Mouse (Mus musculus) E14TG2a.4 (cell line): ENCODE data around the gene Pxdc1.

Experiments used
- H3K27me3 ChIP-seq: 2 replicates; pipeline ENCODE4 v1.6.1; 2014; ENCODE audit warnings: low read length, control low read depth; ENCODE audit not compliant: insufficient read depth
- H3K36me3 ChIP-seq: 2 replicates; pipeline ENCODE4 v1.6.1; 2014; ENCODE audit warnings: low read length, control low read depth; ENCODE audit not compliant: insufficient read depth
- H3K4me1 ChIP-seq: replicated peaks from 2 replicates; pipeline ENCODE4 v1.6.1; 2014; ENCODE audit warnings: low read depth, low read length, control low read depth
- H3K4me3 ChIP-seq: replicated peaks from 2 replicates; pipeline ENCODE4 v1.5.1; 2014; ENCODE audit warnings: mild to moderate bottlenecking, low read length
- H3K9me3 ChIP-seq: 2 replicates; pipeline ENCODE4 v1.6.1; 2014; ENCODE audit warnings: low read length, control low read depth
- CTCF ChIP-seq: conservative IDR thresholded peaks from 2 replicates; pipeline ENCODE4 v1.5.1; 2014; ENCODE audit warnings: low read length
- NANOG ChIP-seq: IDR thresholded peaks from 2 replicates; pipeline ENCODE4 v1.6.1; 2014; ENCODE audit warnings: borderline replicate concordance, low read length, mixed read lengths
- POU5F1 ChIP-seq: IDR thresholded peaks from 2 replicates; pipeline ENCODE4 v1.6.1; 2014; ENCODE audit warnings: low read length, borderline replicate concordance

Gene Pxdc1

DNA sequence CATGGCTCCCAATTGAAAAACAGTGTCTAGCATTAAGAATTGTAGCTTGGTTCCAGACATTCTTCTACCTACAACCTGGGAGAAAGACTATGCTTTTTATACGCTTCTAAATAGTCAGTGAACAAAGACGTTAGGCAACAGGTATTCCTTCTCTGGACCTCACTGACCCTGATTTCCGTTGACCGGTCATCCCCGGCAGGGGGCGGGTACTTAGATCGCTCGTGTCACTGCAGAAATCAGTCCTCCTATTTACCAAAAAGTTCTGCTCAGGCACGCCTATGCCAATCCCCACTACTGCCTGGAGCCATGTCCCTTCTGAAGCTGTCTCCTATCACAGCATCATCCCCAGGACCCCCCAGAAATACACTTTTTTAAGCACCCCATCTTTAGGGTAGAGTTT, at the start of gene Pxdc1:
Gene Pxdc1, minus strand, starts transcription at position 96 of the 400 bp plus-strand sequence.
- H3K4me3 ChIP-seq: peak within 1 kb of the TSS; percentile 84
- peaks cover 85% of the 10 kb centered on the region for H3K27me3 ChIP-seq
- H3K36me3 ChIP-seq: no peaks in the 10 kb centered on the region
- no peaks in the 10 kb centered on the region for H3K9me3 ChIP-seq
- TF ChIP-seq NANOG (no peak), CTCF (no peak), POU5F1 (no peak)
- peaks cover 26% of the 10 kb centered on the region for H3K4me1 ChIP-seq

GRCm38 (mm10) chr13:34700630-34701029, 47.3 kb upstream of the Pxdc1 start:
- Histone ChIP-seq H3K9me3 (no peaks in the 10 kb centered on the region), H3K4me3 (no peak overlapping the region), H3K27me3 (no peaks in the 10 kb centered on the region), H3K36me3 (no peaks in the 10 kb centered on the region), H3K4me1 (no peaks in the 10 kb centered on the region)
- TF ChIP-seq POU5F1 (no peak), CTCF (no peak), NANOG (no peak)

- H3K4me3 ChIP-seq: no peak overlapping the region
- H3K27me3 ChIP-seq: no peaks in the 10 kb centered on the region
- no peak for TF ChIP-seq CTCF
- TF ChIP-seq NANOG: no peak
- no peak for TF ChIP-seq POU5F1
- H3K9me3 ChIP-seq: no peaks in the 10 kb centered on the region
- H3K36me3 ChIP-seq: no peaks in the 10 kb centered on the region
- no peaks in the 10 kb centered on the region for H3K4me1 ChIP-seq
Measured at GRCm38 (mm10) chr13:34700091-34700490, 46.8 kb upstream of the Pxdc1 start.

- H3K4me3 ChIP-seq: no peak overlapping the region
- H3K4me1 ChIP-seq: no peaks in the 10 kb centered on the region
- H3K27me3 ChIP-seq: no peaks in the 10 kb centered on the region
- no peaks in the 10 kb centered on the region for H3K36me3 ChIP-seq
- H3K9me3 ChIP-seq: no peaks in the 10 kb centered on the region
- TF ChIP-seq CTCF: no peak
- TF ChIP-seq POU5F1: no peak
- no peak for TF ChIP-seq NANOG
Measured at GRCm38 (mm10) chr13:34696734-34697332, 43.5 kb upstream of the Pxdc1 start.

GRCm38 (mm10) chr13:34693111-34693510, 39.8 kb upstream of the Pxdc1 start:
- H3K4me3 ChIP-seq: no peak overlapping the region
- H3K9me3 ChIP-seq: no peaks in the 10 kb centered on the region
- no peaks in the 10 kb centered on the region for H3K36me3 ChIP-seq
- TF ChIP-seq POU5F1: no peak
- no peaks in the 10 kb centered on the region for H3K27me3 ChIP-seq
- no peaks in the 10 kb centered on the region for H3K4me1 ChIP-seq

DNA sequence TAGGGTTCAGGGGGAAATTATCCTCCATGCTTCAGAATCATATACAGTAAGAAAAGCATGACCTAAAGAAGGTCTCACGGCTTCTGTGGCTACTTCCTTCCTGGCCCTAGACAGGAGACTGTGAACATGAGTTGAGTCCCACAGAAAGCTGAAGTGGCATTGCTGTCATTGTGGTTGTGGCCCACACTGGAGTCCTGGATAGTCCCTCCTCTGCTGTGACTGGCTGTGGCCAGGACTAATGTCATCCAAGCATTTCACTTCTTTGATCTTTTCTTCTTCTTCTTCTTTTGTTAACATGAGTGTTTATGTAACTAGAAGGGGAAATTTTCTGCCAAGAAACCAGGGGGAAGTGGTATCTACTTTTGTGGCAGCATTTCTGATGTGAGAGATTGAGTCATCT, 37.8 kb upstream of the Pxdc1 start:
- Histone ChIP-seq H3K4me1 (no peaks in the 10 kb centered on the region), H3K9me3 (no peaks in the 10 kb centered on the region), H3K36me3 (no peaks in the 10 kb centered on the region), H3K27me3 (no peaks in the 10 kb centered on the region), H3K4me3 (no peak overlapping the region)
- TF ChIP-seq NANOG (no peak), POU5F1 (no peak), CTCF (no peak)

DNA sequence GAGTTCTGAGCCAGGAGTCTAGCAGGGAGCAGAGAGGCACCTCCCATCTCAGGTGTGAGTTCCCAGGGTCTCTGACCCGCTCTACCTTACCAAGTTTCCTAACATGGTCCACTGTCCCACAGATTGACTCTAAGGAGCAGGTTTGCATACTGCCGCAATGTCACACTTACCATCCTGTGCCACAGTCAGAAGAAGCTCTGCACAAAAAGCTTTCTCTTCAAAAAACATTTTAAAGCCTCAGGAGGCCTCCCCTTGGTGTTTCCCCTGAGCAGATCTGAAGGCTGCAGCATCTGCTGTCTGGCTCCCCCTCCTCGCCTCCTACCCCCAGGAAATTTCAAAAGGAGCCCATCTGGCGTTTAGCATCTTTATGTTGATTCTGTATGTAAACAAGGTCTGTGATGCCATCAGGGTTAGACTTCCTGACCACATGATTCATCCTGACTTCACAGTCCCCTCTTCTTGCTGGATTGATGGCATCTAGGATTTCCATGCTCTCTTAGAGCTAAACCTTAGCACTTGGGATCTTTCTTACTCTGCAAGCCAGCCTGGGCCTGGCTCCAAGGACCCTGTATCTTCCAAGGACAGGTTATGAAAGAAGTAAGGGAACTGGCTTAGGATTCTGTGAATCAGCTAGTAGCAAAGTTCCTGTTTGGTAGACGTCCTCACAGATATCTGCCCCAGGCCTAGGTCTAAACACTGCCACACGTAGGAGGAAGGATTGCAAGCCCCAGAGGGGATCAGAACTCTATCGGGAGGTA, 31.9 kb upstream of the Pxdc1 start:
- Histone ChIP-seq H3K4me3 (no peak overlapping the region), H3K27me3 (no peaks in the 10 kb centered on the region), H3K4me1 (peaks cover 28% of the 10 kb centered on the region), H3K36me3 (no peaks in the 10 kb centered on the region), H3K9me3 (no peaks in the 10 kb centered on the region)
- TF ChIP-seq NANOG (no peak), POU5F1 (no peak), CTCF (no peak)

DNA sequence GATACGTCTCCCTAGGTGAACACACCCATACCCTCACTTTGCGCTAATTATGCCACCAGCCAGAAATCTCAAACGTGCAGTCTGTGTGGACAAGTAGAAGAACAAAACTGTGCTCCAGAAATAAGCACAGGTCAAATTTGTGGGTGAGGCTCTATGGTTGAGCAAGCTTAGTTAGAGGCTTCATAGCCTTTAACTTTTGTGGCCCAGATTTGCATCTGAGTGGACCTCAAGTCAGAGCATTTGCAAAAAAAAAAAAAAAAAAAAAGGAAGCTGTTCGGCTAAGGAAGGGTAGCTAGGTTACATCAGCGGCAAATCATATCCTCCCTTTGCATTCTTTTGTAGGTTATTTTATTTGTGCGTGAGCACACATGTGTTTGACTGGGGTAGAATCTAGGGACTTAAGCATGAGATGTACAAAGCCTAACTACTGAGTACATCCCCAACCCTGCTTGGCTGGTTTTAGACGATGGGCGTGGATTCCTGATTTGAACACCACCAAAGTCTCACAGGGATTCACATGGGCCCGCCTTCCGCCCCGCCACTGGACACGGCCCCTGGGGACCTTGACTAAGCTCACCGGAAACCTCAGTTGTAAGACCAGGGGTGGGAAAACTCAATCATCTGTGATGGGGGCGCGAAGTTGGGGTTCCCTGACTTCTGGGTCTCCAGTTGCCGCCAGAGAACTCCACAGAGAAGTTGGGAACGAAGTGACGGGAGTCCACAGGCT, 30.6 kb upstream of the Pxdc1 start:
- no peak for TF ChIP-seq POU5F1
- TF ChIP-seq NANOG: no peak
- no peak for TF ChIP-seq CTCF
- no peaks in the 10 kb centered on the region for H3K9me3 ChIP-seq
- no peaks in the 10 kb centered on the region for H3K36me3 ChIP-seq
- no peak overlapping the region for H3K4me3 ChIP-seq
- peaks cover 28% of the 10 kb centered on the region for H3K4me1 ChIP-seq
- H3K27me3 ChIP-seq: no peaks in the 10 kb centered on the region
